Mouse (Mus musculus) cerebellum, adult 9-10 months (tissue): ENCODE data around the gene Camkv.

ENCODE experiments used
- DNase-seq: peaks from one replicate; pipeline ENCODE4 v3.0.0; 2022

The Camkv gene

GRCm38 (mm10) chr9:107964681-107965080 is 29.2 kb downstream of the Camkv start:
- DNase-seq: no peak

GRCm38 (mm10) chr9:107966676-107967075 is 31.2 kb downstream of the Camkv start:
- DNase-seq: no peak

- DNase-seq: no peak
These were observed 32.0 kb downstream of the Camkv start for GRCm38 (mm10) chr9:107967437-107967836.

GRCm38 (mm10) chr9:107968531-107968930 is 33.1 kb downstream of the Camkv start:
- DNase-seq: no peak

- no peak for DNase-seq
These were observed 34.8 kb downstream of the Camkv start for GRCm38 (mm10) chr9:107970311-107970710.

GRCm38 (mm10) chr9:107971690-107972541 is 36.4 kb downstream of the Camkv start:
- no peak for DNase-seq

GRCm38 (mm10) chr9:107974491-107975171 is 39.2 kb downstream of the Camkv start:
- DNase-seq: no peak

GRCm38 (mm10) chr9:107975399-107976386 is 40.2 kb downstream of the Camkv start, which contains the start of gene Uba7:
TSS of gene Uba7 (plus strand) at chr9:107975505.
- DNase-seq: no peak

- DNase-seq: no peak
These were observed 43.3 kb downstream of the Camkv start for GRCm38 (mm10) chr9:107978815-107979214.

- no peak for DNase-seq
These were observed 46.5 kb downstream of the Camkv start for GRCm38 (mm10) chr9:107981684-107982605.

GRCm38 (mm10) chr9:107982681-107983346 is 47.3 kb downstream of the Camkv start, which contains the start of gene Gm20661:
TSS of gene Gm20661 (plus strand) at chr9:107983058.
- DNase-seq: no peak

- no peak for DNase-seq
These were observed 48.0 kb downstream of the Camkv start for GRCm38 (mm10) chr9:107983421-107983890.

GRCm38 (mm10) chr9:107984052-107984753 is 48.7 kb downstream of the Camkv start:
- no peak for DNase-seq

GRCm38 (mm10) chr9:107984754-107985055 is 49.2 kb downstream of the Camkv start:
- no peak for DNase-seq

GRCm38 (mm10) chr9:107985131-107986119 is 50.0 kb downstream of the Camkv start, which contains the start of gene Inka1:
TSS of gene Inka1 (minus strand) at chr9:107985879.
- peak; percentile 69 for DNase-seq

- DNase-seq: peak; percentile 82
These were observed 50.9 kb downstream of the Camkv start for GRCm38 (mm10) chr9:107986376-107986775.

GRCm38 (mm10) chr9:107987950-107988349 is 52.5 kb downstream of the Camkv start:
- no peak for DNase-seq

GRCm38 (mm10) chr9:107992197-107992596 is 56.7 kb downstream of the Camkv start, which contains the start of gene Cdhr4:
TSS of gene Cdhr4 (plus strand) at chr9:107992497.
- DNase-seq: no peak

GRCm38 (mm10) chr9:107993013-107993412 is 57.5 kb downstream of the Camkv start:
- no peak for DNase-seq
